Mouse (Mus musculus) stomach, embryonic 14.5 days (tissue): Measurements from ENCODE around the gene Pdlim5. TPM values are rescaled to one million over a fixed set of nuclear protein-coding genes. Genes with fewer than 3 reads are reported as not detected.

Experiments
- ATAC-seq: fragments of 200-750 bp; cut with Nextera tagmentation; 2 replicates; pipeline ENCODE4 v1.8.0; 2017; ENCODE audit warnings: low read depth, moderate TSS enrichment; ENCODE audit not compliant: insufficient number of reproducible peaks, insufficient read depth, low FRiP score
- H3K27ac ChIP-seq: fragments of 300-500 bp; sonication (generic); 2 replicates; pipeline ENCODE4 v1.5.1; 2014; ENCODE audit warnings: mild to moderate bottlenecking, low read length, moderate library complexity, mixed read lengths
- H3K27me3 ChIP-seq: fragments of 300-500 bp; sonication (generic); 2 replicates; pipeline ENCODE4 v1.6.1; 2014; ENCODE audit warnings: low read length, control low read depth, mixed read lengths; ENCODE audit not compliant: control insufficient read depth, insufficient read depth
- H3K36me3 ChIP-seq: fragments of 300-500 bp; sonication (generic); 2 replicates; pipeline ENCODE4 v1.6.1; 2014; ENCODE audit warnings: mild to moderate bottlenecking, control low read depth, low read length, moderate library complexity, mixed read lengths; ENCODE audit not compliant: control insufficient read depth, insufficient read depth
- H3K4me1 ChIP-seq: fragments of 300-500 bp; sonication (generic); 2 replicates; pipeline ENCODE4 v1.6.1; 2014; ENCODE audit warnings: low read length, control low read depth, mixed read lengths; ENCODE audit not compliant: control insufficient read depth, insufficient read depth
- H3K4me2 ChIP-seq: fragments of 300-500 bp; sonication (generic); replicated peaks from 2 replicates; pipeline ENCODE4 v1.6.1; 2014; ENCODE audit warnings: low read depth, low read length, control low read depth
- H3K4me3 ChIP-seq: fragments of 300-500 bp; sonication (generic); 2 replicates; pipeline ENCODE4 v1.5.1; 2014; ENCODE audit warnings: low read depth, low read length, control low read depth
- H3K9ac ChIP-seq: fragments of 300-500 bp; sonication (generic); replicated peaks from 2 replicates; pipeline ENCODE4 v1.6.1; 2014; ENCODE audit warnings: low read depth, mild to moderate bottlenecking, control low read depth, low read length, moderate library complexity, mixed read lengths
- H3K9me3 ChIP-seq: fragments of 300-500 bp; sonication (generic); 2 replicates; pipeline ENCODE4 v1.6.1; 2016; ENCODE audit warnings: low read depth, low read length, control low read depth; ENCODE audit not compliant: control insufficient read depth
- WGBS: fragments of 180-500 bp; shearing (Covaris S2); extraction: QIAGEN DNeasy Blood & Tissue Kit; methylation state at CpG from one replicate; pipeline ENCODE4 v1.1.7; 2014; 5-methylcytosine and 5-hydroxymethylcytosine counted together
- polyA plus RNA-seq: library from polyadenylated mRNA; unstranded; fragments of >200 nt; fragmentation: Nextera tagmentation; extraction: Ambion mirVana; gene quantifications from 2 replicates; pipeline ENCODE4 v1.2.1, GENCODE M21; 2014

Pdlim5 gene
- polyA plus RNA-seq, 1 experiment from 2014 or later = 51.1 TPM

- WGBS = 66% methylated on average over 2 of the region's 2 CpGs
- Histone ChIP-seq H3K4me3 (no peak overlapping the region), H3K27ac (no peak overlapping the region), H3K9ac (no peak overlapping the region), H3K4me2 (no peak overlapping the region), H3K9me3 (no peaks in the 10 kb centered on the region), H3K27me3 (no peaks in the 10 kb centered on the region), H3K4me1 (no peaks in the 10 kb centered on the region; the same call in 1 of the 2 replicates), H3K36me3 (no peaks in the 10 kb centered on the region; the same call in 1 of the 2 replicates)
- ATAC-seq = no peak
These were observed 5.2 kb downstream of the Pdlim5 start for GRCm38 (mm10) chr3:142390288-142390687.

GRCm38 (mm10) chr3:142388189-142388588 is 7.3 kb downstream of the Pdlim5 start:
- ATAC-seq = no peak
- H3K9ac ChIP-seq = no peak overlapping the region
- no peak overlapping the region for H3K4me3 ChIP-seq
- H3K36me3 ChIP-seq = no peaks in the 10 kb centered on the region; the same call in 1 of the 2 replicates
- no peaks in the 10 kb centered on the region for H3K27me3 ChIP-seq
- H3K9me3 ChIP-seq = no peaks in the 10 kb centered on the region
- H3K4me2 ChIP-seq = no peak overlapping the region
- no peak overlapping the region for H3K27ac ChIP-seq
- 52% methylated on average over 4 of the region's 4 CpGs for WGBS
- no peaks in the 10 kb centered on the region; the same call in 1 of the 2 replicates for H3K4me1 ChIP-seq

- 86% methylated on average over 4 of the region's 4 CpGs for WGBS
- ATAC-seq = no peak
- Histone ChIP-seq H3K9me3 (no peaks in the 10 kb centered on the region), H3K4me1 (no peaks in the 10 kb centered on the region), H3K27me3 (no peaks in the 10 kb centered on the region), H3K4me2 (no peak overlapping the region), H3K9ac (no peak overlapping the region), H3K27ac (no peak overlapping the region), H3K4me3 (no peak overlapping the region), H3K36me3 (no peaks in the 10 kb centered on the region; the same call in 1 of the 2 replicates)
These were observed 9.0 kb downstream of the Pdlim5 start for GRCm38 (mm10) chr3:142386505-142386904.

- 75% methylated on average over 2 of the region's 2 CpGs for WGBS
- H3K9me3 ChIP-seq = no peaks in the 10 kb centered on the region
- H3K9ac ChIP-seq = no peak overlapping the region
- no peaks in the 10 kb centered on the region for H3K4me1 ChIP-seq
- H3K4me2 ChIP-seq = no peak overlapping the region
- ATAC-seq = no peak
- H3K4me3 ChIP-seq = no peak overlapping the region
- no peak overlapping the region for H3K27ac ChIP-seq
- H3K27me3 ChIP-seq = no peaks in the 10 kb centered on the region
- no peaks in the 10 kb centered on the region for H3K36me3 ChIP-seq
These were observed 9.8 kb downstream of the Pdlim5 start for GRCm38 (mm10) chr3:142385690-142386089.

GRCm38 (mm10) chr3:142376638-142377037 is 18.9 kb downstream of the Pdlim5 start:
- Histone ChIP-seq H3K27me3 (no peaks in the 10 kb centered on the region), H3K4me3 (no peak overlapping the region), H3K36me3 (no peaks in the 10 kb centered on the region), H3K9me3 (no peaks in the 10 kb centered on the region), H3K9ac (no peak overlapping the region), H3K4me2 (no peak overlapping the region), H3K27ac (no peak overlapping the region), H3K4me1 (no peaks in the 10 kb centered on the region)
- no peak for ATAC-seq
- WGBS = 86% methylated on average over 1 of the region's 1 CpGs

GRCm38 (mm10) chr3:142375106-142375505 is 20.4 kb downstream of the Pdlim5 start:
- no peaks in the 10 kb centered on the region for H3K9me3 ChIP-seq
- H3K27me3 ChIP-seq = no peaks in the 10 kb centered on the region
- ATAC-seq = no peak
- no peak overlapping the region for H3K9ac ChIP-seq
- WGBS = 41% methylated on average over 1 of the region's 1 CpGs
- no peak overlapping the region for H3K4me3 ChIP-seq
- H3K4me2 ChIP-seq = no peak overlapping the region
- H3K36me3 ChIP-seq = no peaks in the 10 kb centered on the region
- H3K4me1 ChIP-seq = no peaks in the 10 kb centered on the region
- no peak overlapping the region for H3K27ac ChIP-seq

GRCm38 (mm10) chr3:142372465-142373147 is 22.9 kb downstream of the Pdlim5 start:
- no peaks in the 10 kb centered on the region for H3K27me3 ChIP-seq
- ATAC-seq = no peak
- H3K4me2 ChIP-seq = no peak overlapping the region
- no peak overlapping the region for H3K27ac ChIP-seq
- no peaks in the 10 kb centered on the region for H3K36me3 ChIP-seq
- H3K4me3 ChIP-seq = no peak overlapping the region
- no peak overlapping the region for H3K9ac ChIP-seq
- no peaks in the 10 kb centered on the region for H3K4me1 ChIP-seq
- WGBS = 95% methylated on average over 6 of the region's 6 CpGs
- H3K9me3 ChIP-seq = no peaks in the 10 kb centered on the region

GRCm38 (mm10) chr3:142368411-142368810 is 27.1 kb downstream of the Pdlim5 start:
- Histone ChIP-seq H3K27ac (no peak overlapping the region), H3K36me3 (no peaks in the 10 kb centered on the region), H3K9me3 (no peaks in the 10 kb centered on the region), H3K9ac (no peak overlapping the region), H3K4me2 (no peak overlapping the region), H3K4me3 (no peak overlapping the region), H3K27me3 (no peaks in the 10 kb centered on the region), H3K4me1 (no peaks in the 10 kb centered on the region)
- WGBS = 81% methylated on average over 9 of the region's 9 CpGs
- ATAC-seq = no peak

- 79% methylated on average over 6 of the region's 6 CpGs for WGBS
- H3K27ac ChIP-seq = no peak overlapping the region
- H3K4me3 ChIP-seq = no peak overlapping the region
- H3K36me3 ChIP-seq = no peaks in the 10 kb centered on the region
- H3K9me3 ChIP-seq = no peaks in the 10 kb centered on the region
- ATAC-seq = no peak
- H3K4me2 ChIP-seq = no peak overlapping the region
- no peaks in the 10 kb centered on the region for H3K27me3 ChIP-seq
- no peaks in the 10 kb centered on the region for H3K4me1 ChIP-seq
- no peak overlapping the region for H3K9ac ChIP-seq
These were observed 33.4 kb downstream of the Pdlim5 start for GRCm38 (mm10) chr3:142362092-142362491.
